Mouse (Mus musculus) hindbrain, embryonic 16.5 days (tissue): ENCODE results near the gene Bola2. TPM values are rescaled to one million over a fixed set of nuclear protein-coding genes. Genes with fewer than 3 reads are reported as not detected.
"Not testable (repeated sequence)": the region's sequence is repeated elsewhere in the genome, so short reads cannot be mapped to it uniquely, and the experiment has no call there.

Source experiments
- ATAC-seq: fragments of 200-750 bp; cut with Nextera tagmentation; 2 replicates; pipeline ENCODE4 v1.8.0; 2017; ENCODE audit warnings: moderate TSS enrichment, moderate library complexity
- H3K27ac ChIP-seq: fragments of 300-500 bp; sonication (generic); 2 replicates; pipeline ENCODE4 v1.5.1; 2014; ENCODE audit warnings: low read depth, mild to moderate bottlenecking, control low read depth, low read length, moderate library complexity
- H3K27me3 ChIP-seq: fragments of 300-500 bp; sonication (generic); replicated peaks from 2 replicates; pipeline ENCODE4 v1.6.1; 2014; ENCODE audit warnings: low read length; ENCODE audit not compliant: control insufficient read depth, insufficient read depth
- H3K36me3 ChIP-seq: fragments of 300-500 bp; sonication (generic); 2 replicates; pipeline ENCODE4 v1.6.1; 2014; ENCODE audit warnings: mild to moderate bottlenecking, low read length, moderate library complexity, mixed read lengths; ENCODE audit not compliant: control insufficient read depth, insufficient read depth
- H3K4me1 ChIP-seq: fragments of 300-500 bp; sonication (generic); 2 replicates; pipeline ENCODE4 v1.6.1; 2014; ENCODE audit warnings: low read depth, low read length; ENCODE audit not compliant: control insufficient read depth, insufficient read depth
- H3K4me2 ChIP-seq: fragments of 300-500 bp; sonication (generic); 2 replicates; pipeline ENCODE4 v1.6.1; 2014; ENCODE audit warnings: mild to moderate bottlenecking, low read length, control low read depth, moderate library complexity
- H3K4me3 ChIP-seq: fragments of 300-500 bp; sonication (generic); 2 replicates; pipeline ENCODE4 v1.5.1; 2014; ENCODE audit warnings: mild to moderate bottlenecking, low read length, control low read depth, moderate library complexity
- H3K9ac ChIP-seq: fragments of 300-500 bp; sonication (generic); 2 replicates; pipeline ENCODE4 v1.6.1; 2014; ENCODE audit warnings: low read depth, mild to moderate bottlenecking, control low read depth, low read length, moderate library complexity
- H3K9me3 ChIP-seq: fragments of 300-500 bp; sonication (generic); 2 replicates; pipeline ENCODE4 v1.6.1; 2014; ENCODE audit warnings: mild to moderate bottlenecking, low read length, moderate library complexity; ENCODE audit not compliant: control insufficient read depth
- WGBS: fragments of 180-500 bp; shearing (Covaris S2); extraction: QIAGEN DNeasy Blood & Tissue Kit; methylation state at CpG from one replicate; pipeline ENCODE4 v1.1.7; 2014; 5-methylcytosine and 5-hydroxymethylcytosine counted together
- polyA plus RNA-seq: library from polyadenylated mRNA; unstranded; fragments of >200 nt; fragmentation: Nextera tagmentation; extraction: Ambion mirVana; gene quantifications from 2 replicates; pipeline ENCODE4 v1.2.1, GENCODE M21; 2015

Gene Bola2
- polyA plus RNA-seq, 1 experiment from 2014 or later, result 130 TPM

- no peaks in the 10 kb centered on the region for H3K36me3 ChIP-seq
- H3K4me1 ChIP-seq, result peaks cover under 1% of the 10 kb centered on the region
- WGBS, result 73% methylated on average over 4 of the region's 4 CpGs
- H3K9me3 ChIP-seq, result peaks cover 2% of the 10 kb centered on the region; the same call in 1 of the 2 replicates
- H3K4me2 ChIP-seq, result no peak overlapping the region
- H3K4me3 ChIP-seq, result no peak overlapping the region
- H3K9ac ChIP-seq, result no peak overlapping the region
- no peak for ATAC-seq
- H3K27me3 ChIP-seq, result no peaks in the 10 kb centered on the region
- no peak overlapping the region for H3K27ac ChIP-seq
These were observed 15.1 kb downstream of the Bola2 start for GRCm38 (mm10) chr7:126710266-126710665.

GRCm38 (mm10) chr7:126711910-126712309, 16.7 kb downstream of the Bola2 start:
- Histone ChIP-seq H3K27me3 (no peaks in the 10 kb centered on the region), H3K9me3 (peaks cover 2% of the 10 kb centered on the region; the same call in 1 of the 2 replicates), H3K27ac (no peak overlapping the region), H3K4me1 (no peaks in the 10 kb centered on the region), H3K4me3 (no peak overlapping the region), H3K36me3 (no peaks in the 10 kb centered on the region), H3K9ac (no peak overlapping the region), H3K4me2 (no peak overlapping the region)
- no peak for ATAC-seq
- WGBS, result 76% methylated on average over 3 of the region's 3 CpGs

- no peaks in the 10 kb centered on the region for H3K27me3 ChIP-seq
- WGBS, result 91% methylated on average over 4 of the region's 4 CpGs
- no peaks in the 10 kb centered on the region; the same call in 1 of the 2 replicates for H3K9me3 ChIP-seq
- H3K9ac ChIP-seq, result no peak overlapping the region
- H3K4me1 ChIP-seq, result no peaks in the 10 kb centered on the region
- H3K27ac ChIP-seq, result no peak overlapping the region
- no peak overlapping the region for H3K4me2 ChIP-seq
- ATAC-seq, result no peak
- H3K36me3 ChIP-seq, result no peaks in the 10 kb centered on the region
- no peak overlapping the region for H3K4me3 ChIP-seq
These were observed 20.5 kb downstream of the Bola2 start for GRCm38 (mm10) chr7:126715679-126716078.

- H3K27me3 ChIP-seq, result no peaks in the 10 kb centered on the region
- WGBS, result 92% methylated on average over 3 of the region's 3 CpGs
- no peak overlapping the region for H3K9ac ChIP-seq
- ATAC-seq, result no peak
- H3K27ac ChIP-seq, result no peak overlapping the region
- no peaks in the 10 kb centered on the region; the same call in 1 of the 2 replicates for H3K9me3 ChIP-seq
- no peaks in the 10 kb centered on the region for H3K4me1 ChIP-seq
- no peak overlapping the region for H3K4me2 ChIP-seq
- H3K36me3 ChIP-seq, result no peaks in the 10 kb centered on the region
- no peak overlapping the region for H3K4me3 ChIP-seq
These were observed 22.4 kb downstream of the Bola2 start for GRCm38 (mm10) chr7:126717566-126717965.

- no peak overlapping the region for H3K9ac ChIP-seq
- no peak overlapping the region for H3K27ac ChIP-seq
- peaks cover 4% of the 10 kb centered on the region; the same call in 1 of the 2 replicates for H3K9me3 ChIP-seq
- H3K27me3 ChIP-seq, result no peaks in the 10 kb centered on the region
- H3K4me2 ChIP-seq, result no peak overlapping the region
- no peak for ATAC-seq
- WGBS, result 93% methylated on average over 5 of the region's 5 CpGs
- H3K4me1 ChIP-seq, result no peaks in the 10 kb centered on the region
- no peak overlapping the region for H3K4me3 ChIP-seq
- no peaks in the 10 kb centered on the region for H3K36me3 ChIP-seq
These were observed 23.7 kb downstream of the Bola2 start for GRCm38 (mm10) chr7:126718787-126719337.

GRCm38 (mm10) chr7:126721635-126722034, 26.4 kb downstream of the Bola2 start:
- Histone ChIP-seq H3K27ac (no peak overlapping the region), H3K4me3 (no peak overlapping the region), H3K27me3 (no peaks in the 10 kb centered on the region), H3K4me1 (no peaks in the 10 kb centered on the region), H3K9me3 (peaks cover 4% of the 10 kb centered on the region; the same call in 1 of the 2 replicates), H3K4me2 (no peak overlapping the region), H3K36me3 (no peaks in the 10 kb centered on the region), H3K9ac (no peak overlapping the region)
- 94% methylated on average over 13 of the region's 13 CpGs for WGBS
- no peak for ATAC-seq

GRCm38 (mm10) chr7:126725077-126725476, 29.9 kb downstream of the Bola2 start:
- ATAC-seq, result no peak
- H3K4me1 ChIP-seq, result no peaks in the 10 kb centered on the region

GRCm38 (mm10) chr7:126725667-126726066, 30.5 kb downstream of the Bola2 start:
- H3K9me3 ChIP-seq, result peaks cover 4% of the 10 kb centered on the region; the same call in 1 of the 2 replicates
- H3K27ac ChIP-seq, result no peak overlapping the region
- H3K4me3 ChIP-seq, result no peak overlapping the region
- no peak overlapping the region for H3K9ac ChIP-seq
- no peaks in the 10 kb centered on the region for H3K4me1 ChIP-seq
- ATAC-seq, result no peak
- 78% methylated on average over 5 of the region's 5 CpGs for WGBS
- no peak overlapping the region for H3K4me2 ChIP-seq
- no peaks in the 10 kb centered on the region for H3K27me3 ChIP-seq
- no peaks in the 10 kb centered on the region for H3K36me3 ChIP-seq

More at GRCm38 (mm10) chr7:126725077-126725476, 29.9 kb downstream of the Bola2 start:
- H3K36me3 ChIP-seq, result no peaks in the 10 kb centered on the region
- WGBS, result 77% methylated on average over 3 of the region's 3 CpGs
- H3K27ac ChIP-seq, result no peak overlapping the region
- peaks cover 4% of the 10 kb centered on the region; the same call in 1 of the 2 replicates for H3K9me3 ChIP-seq
- no peak overlapping the region for H3K4me3 ChIP-seq
- H3K9ac ChIP-seq, result no peak overlapping the region
- no peaks in the 10 kb centered on the region for H3K27me3 ChIP-seq
- H3K4me2 ChIP-seq, result no peak overlapping the region

- ATAC-seq, H3K4me3 ChIP-seq, H3K4me1 ChIP-seq, H3K9me3 ChIP-seq, H3K27ac ChIP-seq, H3K9ac ChIP-seq, H3K36me3 ChIP-seq, H3K4me2 ChIP-seq, H3K27me3 ChIP-seq: not testable (repeated sequence)
- WGBS, result 87% methylated on average over 4 of the region's 4 CpGs
These were observed 35.1 kb downstream of the Bola2 start for GRCm38 (mm10) chr7:126730256-126730789.
